Mouse (Mus musculus) liver (tissue): ENCODE data around the gene Krtap14.

ENCODE experiments used
- DNase-seq: peaks from one replicate; pipeline ENCODE4 v3.0.0-alpha.2; 2020; ENCODE audit warnings: mixed read lengths

Gene Krtap14

GRCm38 (mm10) chr16:88826095-88826652, at the start of gene Krtap14:
Gene Krtap14, minus strand, starts transcription at chr16:88826145.
- no peak for DNase-seq

GRCm38 (mm10) chr16:88874169-88874568, 48.2 kb upstream of the Krtap14 start, which contains the start of gene Krtap19-2:
Gene Krtap19-2, minus strand, starts transcription at chr16:88874269.
- no peak for DNase-seq

GRCm38 (mm10) chr16:88869311-88869710, 43.4 kb upstream of the Krtap14 start, which contains the start of gene Krtap19-1:
Gene Krtap19-1, minus strand, starts transcription at chr16:88869411.
- no peak for DNase-seq

GRCm38 (mm10) chr16:88864887-88865407, 39.0 kb upstream of the Krtap14 start:
- DNase-seq: no peak

- DNase-seq: no peak
Measured at GRCm38 (mm10) chr16:88851450-88851849, 25.5 kb upstream of the Krtap14 start.

- no peak for DNase-seq
Measured at GRCm38 (mm10) chr16:88848558-88848957, 22.6 kb upstream of the Krtap14 start.

- DNase-seq: no peak
Measured at GRCm38 (mm10) chr16:88847363-88847762, 21.4 kb upstream of the Krtap14 start.

DNA sequence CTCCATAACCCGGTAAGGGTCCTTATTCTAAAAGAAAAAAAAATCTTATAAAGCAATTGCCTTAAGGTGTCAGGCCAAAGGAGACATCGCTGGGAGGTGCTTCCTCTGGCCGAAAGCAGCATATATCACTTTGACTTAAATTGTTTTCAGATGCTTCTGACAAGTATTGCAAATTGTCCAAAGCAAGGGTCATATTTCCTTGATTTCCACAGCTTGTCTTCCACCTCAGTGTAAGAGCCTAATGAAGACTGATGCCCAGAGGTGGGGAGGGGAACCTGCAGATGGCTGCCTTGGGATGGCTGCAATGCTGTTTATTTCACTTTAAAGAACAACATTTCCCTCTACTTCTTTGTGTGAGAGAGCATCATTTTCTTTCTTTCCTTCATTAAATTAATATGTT, 1.0 kb upstream of the Krtap14 start:
- DNase-seq: no peak

- no peak for DNase-seq
Measured at GRCm38 (mm10) chr16:88823736-88824135, 2.2 kb downstream of the Krtap14 start.

GRCm38 (mm10) chr16:88820066-88820465, 5.9 kb downstream of the Krtap14 start, which contains the start of gene Krtap15:
Gene Krtap15, plus strand, starts transcription at chr16:88820215.
- DNase-seq: no peak

- no peak for DNase-seq
Measured at GRCm38 (mm10) chr16:88811827-88812226, 14.1 kb downstream of the Krtap14 start, which contains the start of gene Gm20741. Gene Gm20741, minus strand, starts transcription at chr16:88812220.

- DNase-seq: no peak
Measured at GRCm38 (mm10) chr16:88786786-88787185, 39.2 kb downstream of the Krtap14 start.

DNA sequence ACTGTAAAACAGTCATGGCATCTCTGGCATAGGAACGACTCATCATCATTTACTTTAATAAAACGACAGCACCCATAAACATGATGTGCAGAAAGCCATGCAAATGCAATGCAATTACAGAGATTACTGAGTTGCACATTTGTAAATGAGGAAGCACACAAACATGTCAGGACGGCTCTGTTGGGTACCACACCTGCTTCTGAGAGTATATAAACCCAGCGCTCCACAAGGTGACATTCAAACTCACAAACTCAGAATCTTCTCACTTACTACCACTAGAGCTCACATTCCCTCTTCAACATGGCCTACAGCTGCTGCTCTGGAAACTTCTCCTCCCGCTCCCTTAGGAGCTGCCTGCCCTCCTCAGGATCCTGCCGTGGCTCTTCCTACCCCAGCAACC, 48.3 kb downstream of the Krtap14 start, which contains the start of gene Gm5965:
Gene Gm5965, plus strand, starts transcription at position 301 of the 400 bp plus-strand sequence.
- no peak for DNase-seq

DNA sequence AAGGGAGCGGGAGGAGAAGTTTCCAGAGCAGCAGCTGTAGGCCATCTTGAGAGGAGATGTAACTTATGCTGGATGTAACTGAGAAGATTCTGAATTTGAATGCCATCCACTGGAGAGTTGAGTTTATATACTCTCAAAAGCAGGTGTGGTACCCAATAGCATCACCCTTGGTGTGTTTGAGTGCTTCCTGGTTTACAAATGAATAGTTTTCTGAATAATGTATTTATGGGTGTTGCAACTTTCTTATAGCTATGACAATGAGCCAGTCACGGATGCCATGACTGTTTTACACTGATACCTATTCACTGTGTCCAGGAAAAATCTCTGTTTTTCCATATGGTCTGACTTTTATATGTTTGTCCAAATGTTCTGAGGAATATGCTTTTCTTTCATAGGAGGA, 51.8 kb downstream of the Krtap14 start, which contains the start of gene 2310057N15Rik:
Gene 2310057N15Rik, minus strand, starts transcription at position 101 of the 400 bp plus-strand sequence.
- no peak for DNase-seq
